Mouse (Mus musculus): ENCODE results near the gene Anp32a.

The Anp32a gene

GRCm38 (mm10) chr9:62341123-62341486 is at the start of gene Anp32a:
Gene Anp32a, plus strand, starts transcription at chr9:62341293.
- peak; percentile 96 for DNase-seq (ENCODE audit: low spot score)

GRCm38 (mm10) chr9:62295006-62295698 is 45.9 kb upstream of the Anp32a start:
- peak; percentile 70 for DNase-seq (ENCODE audit: low spot score)

- DNase-seq (ENCODE audit: low spot score), result no peak
Measured at GRCm38 (mm10) chr9:62296891-62297290, 44.2 kb upstream of the Anp32a start.

GRCm38 (mm10) chr9:62315556-62315955 is 25.5 kb upstream of the Anp32a start:
- no peak for DNase-seq (ENCODE audit: low spot score)

- DNase-seq (ENCODE audit: low spot score), result no peak
Measured at GRCm38 (mm10) chr9:62318729-62319128, 22.4 kb upstream of the Anp32a start.

- no peak for DNase-seq (ENCODE audit: low spot score)
Measured at GRCm38 (mm10) chr9:62323816-62324215, 17.3 kb upstream of the Anp32a start.

- no peak for DNase-seq (ENCODE audit: low spot score)
Measured at GRCm38 (mm10) chr9:62325965-62326364, 15.1 kb upstream of the Anp32a start.

GRCm38 (mm10) chr9:62334298-62334825 is 6.7 kb upstream of the Anp32a start:
- DNase-seq (ENCODE audit: low spot score), result no peak

- no peak for DNase-seq (ENCODE audit: low spot score)
Measured at GRCm38 (mm10) chr9:62335396-62335795, 5.7 kb upstream of the Anp32a start.

- no peak for DNase-seq (ENCODE audit: low spot score)
Measured at GRCm38 (mm10) chr9:62337924-62338635, 3.0 kb upstream of the Anp32a start.

GRCm38 (mm10) chr9:62338636-62339191 is 2.4 kb upstream of the Anp32a start:
- no peak for DNase-seq (ENCODE audit: low spot score)

GRCm38 (mm10) chr9:62340301-62341122 is 581 bp upstream of the Anp32a start:
- DNase-seq (ENCODE audit: low spot score), result no peak

- DNase-seq (ENCODE audit: low spot score), result peak; percentile 61
Measured at GRCm38 (mm10) chr9:62341701-62342440, 778 bp downstream of the Anp32a start.

- no peak for DNase-seq (ENCODE audit: low spot score)
Measured at GRCm38 (mm10) chr9:62342441-62343191, 1.5 kb downstream of the Anp32a start.

GRCm38 (mm10) chr9:62343192-62343903 is 2.3 kb downstream of the Anp32a start:
- peak; percentile 56 for DNase-seq (ENCODE audit: low spot score)

- DNase-seq (ENCODE audit: low spot score), result peak; percentile 42
Measured at GRCm38 (mm10) chr9:62343904-62344491, 2.9 kb downstream of the Anp32a start.

GRCm38 (mm10) chr9:62344545-62344944 is 3.5 kb downstream of the Anp32a start:
- DNase-seq (ENCODE audit: low spot score), result peak; percentile 66

- DNase-seq (ENCODE audit: low spot score), result no peak
Measured at GRCm38 (mm10) chr9:62345081-62345481, 4.0 kb downstream of the Anp32a start.

- no peak for DNase-seq (ENCODE audit: low spot score)
Measured at GRCm38 (mm10) chr9:62345633-62346387, 4.7 kb downstream of the Anp32a start.

Data from c-Kit-positive CD71-positive TER-119-positive erythroid progenitor cells, embryonic 14.5 days (primary cell).